Mouse (Mus musculus) hindbrain, embryonic 12.5 days (tissue): ENCODE measurements around the gene H2-Ob. TPM values are rescaled to one million over a fixed set of nuclear protein-coding genes. Genes with fewer than 3 reads are reported as not detected.

Source experiments
- ATAC-seq: fragments of 200-750 bp; cut with Nextera tagmentation; 2 replicates; pipeline ENCODE4 v1.8.0; 2017; ENCODE audit warnings: moderate TSS enrichment; ENCODE audit not compliant: low FRiP score
- H3K27ac ChIP-seq: fragments of 300-500 bp; sonication (generic); 2 replicates; pipeline ENCODE4 v1.5.1; 2016; ENCODE audit warnings: mild to moderate bottlenecking
- H3K27me3 ChIP-seq: fragments of 300-500 bp; sonication (generic); 2 replicates; pipeline ENCODE4 v1.6.1; 2016; ENCODE audit warnings: mild to moderate bottlenecking
- H3K36me3 ChIP-seq: fragments of 300-500 bp; sonication (generic); 2 replicates; pipeline ENCODE4 v1.6.1; 2016; ENCODE audit warnings: mild to moderate bottlenecking
- H3K4me1 ChIP-seq: fragments of 300-500 bp; sonication (generic); 2 replicates; pipeline ENCODE4 v1.6.1; 2016
- H3K4me2 ChIP-seq: fragments of 300-500 bp; sonication (generic); replicated peaks from 2 replicates; pipeline ENCODE4 v1.6.1; 2016; ENCODE audit warnings: mild to moderate bottlenecking
- H3K4me3 ChIP-seq: fragments of 300-500 bp; sonication (generic); 2 replicates; pipeline ENCODE4 v1.5.1; 2016; ENCODE audit warnings: mild to moderate bottlenecking
- H3K9ac ChIP-seq: fragments of 300-500 bp; sonication (generic); 2 replicates; pipeline ENCODE4 v1.6.1; 2016; ENCODE audit warnings: mild to moderate bottlenecking, moderate library complexity
- H3K9me3 ChIP-seq: fragments of 300-500 bp; sonication (generic); replicated peaks from 2 replicates; pipeline ENCODE4 v1.6.1; 2016; ENCODE audit warnings: mild to moderate bottlenecking
- WGBS: fragments of 180-500 bp; shearing (Covaris S2); methylation state at CpG from one replicate; pipeline ENCODE4 v1.1.7; 2016; 5-methylcytosine and 5-hydroxymethylcytosine counted together
- polyA plus RNA-seq: library from polyadenylated mRNA; unstranded; fragments of >200 nt; fragmentation: Nextera tagmentation; extraction: Ambion mirVana; gene quantifications from 2 replicates; pipeline ENCODE4 v1.2.1, GENCODE M21; 2016

H2-Ob gene
- polyA plus RNA-seq, 1 experiment from 2014 or later, result not detected

DNA sequence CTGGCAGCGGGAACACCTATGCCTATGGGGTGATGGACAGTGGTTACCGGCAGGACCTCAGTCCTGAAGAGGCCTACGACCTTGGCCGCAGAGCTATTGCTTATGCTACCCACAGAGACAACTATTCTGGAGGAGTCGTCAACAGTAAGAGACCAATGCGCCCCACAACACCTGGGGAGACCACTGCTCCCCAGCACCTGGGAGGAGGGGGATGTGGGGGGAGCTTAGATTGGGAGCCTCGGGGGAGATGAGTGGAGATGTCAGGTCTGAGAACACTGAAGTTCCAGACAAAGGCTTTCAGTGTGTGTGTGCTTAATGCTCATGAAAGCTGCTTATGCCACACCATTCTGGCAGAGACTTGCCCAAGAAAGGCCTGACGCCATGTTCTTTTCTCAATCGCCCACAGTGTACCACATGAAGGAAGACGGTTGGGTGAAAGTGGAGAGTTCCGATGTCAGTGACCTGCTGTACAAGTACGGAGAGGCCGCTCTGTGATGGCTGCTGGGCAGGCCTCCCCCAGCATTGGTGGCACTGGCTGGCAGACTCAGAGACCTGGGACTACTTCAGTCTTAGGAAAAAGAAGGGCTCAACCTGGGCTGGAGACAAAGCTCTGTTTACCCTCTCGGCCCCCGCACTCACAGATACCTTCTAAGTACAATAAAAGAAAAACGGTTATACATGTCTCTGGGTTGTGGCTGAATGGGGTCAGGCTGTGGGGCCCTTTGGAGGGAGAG, 37.8 kb upstream of the H2-Ob start:
- no peak overlapping the region for H3K4me2 ChIP-seq
- peaks cover 84% of the 10 kb centered on the region for H3K27me3 ChIP-seq
- H3K27ac ChIP-seq, result no peak overlapping the region
- H3K36me3 ChIP-seq, result no peaks in the 10 kb centered on the region
- H3K9me3 ChIP-seq, result no peaks in the 10 kb centered on the region
- H3K4me3 ChIP-seq, result no peak overlapping the region
- ATAC-seq, result no peak
- peaks cover 19% of the 10 kb centered on the region for H3K4me1 ChIP-seq
- no peak overlapping the region for H3K9ac ChIP-seq
- 84% methylated on average over 16 of the region's 16 CpGs for WGBS

DNA sequence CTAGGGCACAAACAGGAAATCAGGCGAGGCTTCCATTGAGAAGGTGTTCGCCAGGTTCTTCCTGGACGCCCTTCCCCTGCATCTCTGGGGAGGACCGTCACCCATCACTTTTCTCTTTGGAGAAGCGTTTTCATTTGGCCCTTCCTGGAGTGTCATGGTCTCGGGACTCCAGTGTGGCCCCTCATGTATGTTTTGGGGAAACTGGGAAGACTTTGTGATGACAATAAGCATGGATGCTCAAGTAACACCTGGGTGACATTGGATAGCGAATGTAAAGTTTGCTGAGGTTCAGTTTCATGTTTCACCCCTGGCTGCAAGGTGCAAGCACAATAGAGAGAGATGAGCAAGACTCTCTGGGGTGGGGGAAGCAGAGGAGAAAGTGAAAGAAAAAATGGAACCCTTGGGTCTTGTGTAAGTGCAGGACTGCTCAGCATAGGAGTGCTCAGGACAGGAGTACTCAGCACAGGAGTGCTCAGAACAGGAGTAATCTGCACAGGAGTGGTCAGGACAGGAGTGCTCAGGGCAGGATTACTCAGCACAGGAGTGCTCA, 37.1 kb upstream of the H2-Ob start:
- Histone ChIP-seq H3K4me1 (peaks cover 19% of the 10 kb centered on the region), H3K4me2 (no peak overlapping the region), H3K27me3 (peaks cover 84% of the 10 kb centered on the region), H3K4me3 (no peak overlapping the region), H3K9ac (no peak overlapping the region), H3K27ac (no peak overlapping the region), H3K9me3 (no peaks in the 10 kb centered on the region), H3K36me3 (no peaks in the 10 kb centered on the region)
- ATAC-seq, result no peak
- WGBS, result 69% methylated on average over 7 of the region's 7 CpGs

DNA sequence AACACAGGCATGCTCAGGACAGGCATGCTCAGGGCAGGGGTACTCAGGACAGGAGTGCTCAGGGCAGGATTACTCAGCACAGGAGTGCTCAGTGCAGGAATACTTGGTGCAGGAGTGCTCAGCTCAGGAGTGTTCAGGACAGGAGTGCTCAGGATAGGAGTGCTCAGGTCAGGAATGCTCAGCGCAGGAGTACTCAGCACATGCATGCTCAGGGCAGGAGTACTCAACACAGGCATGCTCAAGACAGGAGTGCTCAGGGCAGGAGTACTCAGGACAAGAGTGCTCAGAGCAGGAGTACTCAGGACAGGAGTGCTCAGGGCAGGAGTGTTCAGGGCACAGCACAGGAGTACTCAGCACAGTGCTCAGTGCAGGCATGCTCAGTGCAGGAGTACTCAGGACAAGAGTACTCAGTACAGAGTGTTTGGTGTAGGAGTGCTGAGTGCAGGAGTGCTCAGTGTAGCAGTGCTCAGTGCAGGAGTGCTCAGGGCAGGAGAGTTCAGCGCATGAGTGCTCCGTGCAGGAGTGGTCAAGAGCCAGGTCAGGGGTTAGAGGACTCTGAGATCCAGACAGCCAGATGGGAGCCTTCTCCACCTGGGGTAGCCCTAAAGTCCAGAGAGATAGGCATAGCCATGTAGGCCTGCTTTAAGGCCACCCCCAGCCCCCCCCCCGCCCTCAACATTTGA, 35.8 kb upstream of the H2-Ob start:
- ATAC-seq, result peak; percentile 62; the same call in 1 of the 2 replicates
- H3K9ac ChIP-seq, result no peak overlapping the region
- H3K36me3 ChIP-seq, result no peaks in the 10 kb centered on the region
- H3K4me3 ChIP-seq, result no peak overlapping the region
- H3K4me2 ChIP-seq, result no peak overlapping the region
- no peaks in the 10 kb centered on the region for H3K9me3 ChIP-seq
- 92% methylated on average over 4 of the region's 4 CpGs for WGBS
- H3K27ac ChIP-seq, result no peak overlapping the region
- H3K4me1 ChIP-seq, result peaks cover 12% of the 10 kb centered on the region
- H3K27me3 ChIP-seq, result peaks cover 77% of the 10 kb centered on the region

DNA sequence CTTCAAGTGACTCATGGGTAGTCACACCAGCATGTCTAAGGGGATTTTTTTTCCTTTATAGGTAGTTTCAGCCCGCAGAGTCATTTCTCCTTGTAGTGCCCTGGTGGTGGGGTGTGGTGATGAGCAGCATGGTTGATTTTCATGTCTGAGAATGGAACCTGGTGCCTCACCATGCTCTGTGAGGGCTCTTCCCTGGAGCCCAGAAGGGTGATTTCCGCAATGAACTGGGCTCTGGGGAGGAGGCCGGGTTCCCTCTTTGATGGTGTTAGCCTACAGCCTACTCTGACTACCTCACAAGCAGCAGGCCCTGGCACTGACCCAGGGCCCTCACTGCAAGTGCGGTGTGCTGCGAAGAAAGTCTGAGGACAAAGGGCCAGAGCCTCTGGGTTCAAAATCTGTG, 35.3 kb upstream of the H2-Ob start, which contains the start of gene Tap2:
Gene Tap2, plus strand, starts transcription at position 84 of the 400 bp plus-strand sequence.
- peak within 1 kb of the TSS; percentile 45 for H3K4me3 ChIP-seq
- peak within 1 kb of the TSS; percentile 94 for H3K4me2 ChIP-seq
- no peaks in the 10 kb centered on the region for H3K9me3 ChIP-seq
- WGBS, result 61% methylated on average over 5 of the region's 5 CpGs
- H3K27ac ChIP-seq, result no peak within 1 kb of the TSS
- ATAC-seq, result no peak
- H3K27me3 ChIP-seq, result peaks cover 74% of the 10 kb centered on the region
- H3K4me1 ChIP-seq, result peaks cover 7% of the 10 kb centered on the region
- no peaks in the 10 kb centered on the region for H3K36me3 ChIP-seq
- peak within 1 kb of the TSS; percentile 48 for H3K9ac ChIP-seq

DNA sequence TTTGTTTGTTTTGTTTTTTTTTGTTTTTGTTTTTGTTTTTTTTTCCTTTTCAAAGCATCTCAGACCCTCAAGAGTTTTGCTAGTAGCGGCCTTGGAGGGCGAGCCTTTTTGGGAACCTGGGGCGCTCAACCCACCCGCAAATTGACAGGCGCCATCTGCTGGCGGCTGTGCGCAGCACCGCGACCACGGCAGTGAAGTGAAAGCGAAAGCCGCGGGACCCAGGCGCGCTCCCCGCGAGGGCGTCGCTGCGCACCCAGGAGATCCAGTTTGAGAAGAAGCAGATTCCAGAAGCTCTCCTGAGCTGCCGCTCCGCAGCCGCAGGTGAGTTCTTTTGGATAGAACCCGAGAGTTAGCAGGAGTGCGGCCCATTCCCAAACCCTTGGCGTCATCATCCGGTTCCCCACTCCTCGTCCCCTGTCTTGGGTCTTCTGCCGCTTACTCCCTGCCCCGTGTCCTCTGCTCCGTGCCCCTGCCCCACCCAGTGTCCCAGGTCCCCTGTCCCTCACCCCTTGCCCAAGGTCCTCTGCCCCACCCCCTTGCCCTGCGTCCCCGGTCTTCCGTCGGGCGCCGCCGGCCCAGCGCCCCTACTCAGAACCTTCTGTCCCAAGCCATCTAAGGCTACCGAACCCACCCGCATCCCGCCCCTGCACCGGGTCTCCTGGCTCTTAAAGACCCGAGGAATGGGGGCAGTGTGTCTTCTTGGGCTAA, 34.2 kb upstream of the H2-Ob start:
- Histone ChIP-seq H3K36me3 (no peaks in the 10 kb centered on the region), H3K9ac (peak overlapping the region; percentile 48), H3K4me3 (peak overlapping the region; percentile 45), H3K4me1 (peaks cover 7% of the 10 kb centered on the region), H3K9me3 (no peaks in the 10 kb centered on the region), H3K27me3 (peaks cover 72% of the 10 kb centered on the region), H3K27ac (no peak overlapping the region), H3K4me2 (peak overlapping the region; percentile 94)
- ATAC-seq, result peak; percentile 39; the same call in 1 of the 2 replicates
- WGBS, result 1% methylated on average over 44 of the region's 44 CpGs

DNA sequence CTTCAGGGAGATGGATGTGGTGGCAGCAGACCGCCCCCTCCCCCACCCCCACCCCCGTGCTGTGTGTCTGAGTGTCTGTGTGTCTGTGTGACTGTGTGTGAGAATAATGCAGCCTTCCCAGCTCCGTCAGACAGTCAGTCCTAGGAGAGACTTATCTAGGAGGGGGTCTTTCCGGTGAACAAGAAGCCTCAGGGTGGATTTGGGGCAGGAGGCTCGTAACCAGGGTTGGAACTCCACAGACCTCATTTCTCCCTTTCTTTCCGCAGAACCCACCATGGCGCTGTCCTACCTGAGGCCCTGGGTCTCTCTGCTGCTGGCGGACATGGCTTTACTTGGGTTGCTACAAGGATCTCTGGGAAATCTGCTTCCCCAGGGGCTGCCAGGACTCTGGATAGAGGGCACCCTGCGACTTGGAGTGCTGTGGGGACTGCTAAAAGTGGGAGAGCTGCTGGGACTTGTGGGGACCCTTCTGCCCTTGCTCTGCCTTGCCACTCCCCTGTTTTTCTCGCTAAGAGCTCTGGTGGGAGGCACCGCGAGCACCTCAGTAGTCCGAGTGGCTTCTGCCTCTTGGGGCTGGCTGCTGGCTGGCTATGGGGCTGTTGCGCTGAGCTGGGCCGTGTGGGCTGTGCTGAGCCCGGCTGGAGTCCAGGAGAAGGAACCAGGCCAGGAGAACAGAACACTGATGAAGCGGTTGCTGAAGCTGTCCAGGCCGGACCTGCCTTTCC, 33.5 kb upstream of the H2-Ob start:
- peak overlapping the region; percentile 48 for H3K9ac ChIP-seq
- H3K27ac ChIP-seq, result no peak overlapping the region
- WGBS, result 15% methylated on average over 18 of the region's 18 CpGs
- H3K4me2 ChIP-seq, result peak overlapping the region; percentile 94
- no peaks in the 10 kb centered on the region for H3K36me3 ChIP-seq
- H3K4me3 ChIP-seq, result peak overlapping the region; percentile 45
- peaks cover 67% of the 10 kb centered on the region for H3K27me3 ChIP-seq
- ATAC-seq, result no peak
- no peaks in the 10 kb centered on the region for H3K9me3 ChIP-seq
- peaks cover 7% of the 10 kb centered on the region for H3K4me1 ChIP-seq

DNA sequence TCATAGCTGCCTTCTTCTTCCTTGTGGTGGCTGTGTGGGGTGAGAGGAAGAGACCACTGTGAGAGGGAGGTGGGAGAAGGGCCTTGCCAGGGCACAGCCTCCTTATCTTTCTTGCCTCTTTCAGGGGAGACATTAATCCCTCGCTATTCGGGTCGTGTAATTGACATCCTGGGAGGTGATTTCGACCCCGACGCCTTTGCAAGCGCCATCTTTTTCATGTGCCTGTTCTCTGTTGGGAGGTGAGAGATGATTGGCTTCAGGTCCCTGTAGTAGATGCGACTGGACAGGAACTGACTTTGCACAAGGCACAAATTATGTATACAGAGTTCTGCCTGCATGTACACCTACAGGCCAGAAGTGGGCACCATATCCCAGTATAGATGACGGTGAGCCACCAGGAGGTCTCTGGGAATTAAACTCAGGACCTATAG, 32.9 kb upstream of the H2-Ob start:
- Histone ChIP-seq H3K36me3 (no peaks in the 10 kb centered on the region), H3K9me3 (no peaks in the 10 kb centered on the region), H3K4me3 (no peak overlapping the region), H3K9ac (no peak overlapping the region), H3K27ac (no peak overlapping the region), H3K4me1 (peaks cover 7% of the 10 kb centered on the region), H3K4me2 (no peak overlapping the region), H3K27me3 (peaks cover 69% of the 10 kb centered on the region)
- WGBS, result 27% methylated on average over 9 of the region's 9 CpGs
- ATAC-seq, result no peak

DNA sequence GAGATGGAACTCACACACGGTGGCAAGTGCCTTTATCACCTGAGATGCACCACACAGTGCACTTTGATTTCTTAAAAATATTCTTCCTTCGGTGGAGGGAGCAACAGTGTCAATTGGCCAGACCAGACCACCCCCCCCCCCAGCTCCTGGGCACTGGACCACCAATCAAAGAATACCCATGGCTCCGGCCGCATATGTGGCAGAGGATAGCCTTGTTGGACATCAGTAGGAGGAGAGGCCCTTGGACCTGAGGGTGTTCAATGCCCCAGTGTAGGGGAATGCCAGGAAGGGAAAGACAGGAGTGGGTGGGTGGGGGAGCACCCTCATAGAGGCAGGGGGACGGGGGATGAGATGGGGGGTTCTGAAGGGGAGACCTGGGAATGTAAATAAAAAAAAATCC, 32.0 kb upstream of the H2-Ob start:
- H3K27me3 ChIP-seq, result peaks cover 69% of the 10 kb centered on the region
- ATAC-seq, result no peak
- peaks cover 8% of the 10 kb centered on the region for H3K4me1 ChIP-seq
- no peaks in the 10 kb centered on the region for H3K36me3 ChIP-seq
- no peaks in the 10 kb centered on the region for H3K9me3 ChIP-seq
- no peak overlapping the region for H3K4me3 ChIP-seq
- WGBS, result 86% methylated on average over 5 of the region's 5 CpGs
- no peak overlapping the region for H3K27ac ChIP-seq
- no peak overlapping the region for H3K9ac ChIP-seq
- H3K4me2 ChIP-seq, result no peak overlapping the region

DNA sequence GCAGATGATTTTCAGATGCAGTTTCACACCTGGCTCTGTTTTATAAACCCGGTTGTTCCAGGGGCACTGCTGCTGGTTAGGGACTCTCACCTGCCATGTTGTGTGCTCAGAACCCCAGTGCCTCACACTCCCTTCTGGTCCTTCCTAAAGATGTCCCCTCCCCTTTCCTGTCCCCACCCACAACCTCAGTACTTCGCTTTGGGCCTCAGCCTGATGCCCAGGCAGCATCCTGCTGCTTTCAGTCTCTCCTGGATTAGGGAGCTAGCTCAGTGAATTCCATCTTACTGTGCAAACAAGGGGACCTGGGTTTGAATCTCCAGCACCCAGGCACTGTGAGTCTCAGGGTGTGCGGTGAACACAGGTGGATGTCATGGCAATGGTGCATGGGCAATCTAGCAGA, 31.2 kb upstream of the H2-Ob start:
- 61% methylated on average over 3 of the region's 3 CpGs for WGBS
- no peak for ATAC-seq
- H3K27me3 ChIP-seq, result peaks cover 75% of the 10 kb centered on the region
- no peak overlapping the region for H3K4me2 ChIP-seq
- no peak overlapping the region for H3K27ac ChIP-seq
- peaks cover 10% of the 10 kb centered on the region for H3K4me1 ChIP-seq
- H3K9ac ChIP-seq, result no peak overlapping the region
- H3K4me3 ChIP-seq, result no peak overlapping the region
- H3K36me3 ChIP-seq, result no peaks in the 10 kb centered on the region
- no peaks in the 10 kb centered on the region for H3K9me3 ChIP-seq

DNA sequence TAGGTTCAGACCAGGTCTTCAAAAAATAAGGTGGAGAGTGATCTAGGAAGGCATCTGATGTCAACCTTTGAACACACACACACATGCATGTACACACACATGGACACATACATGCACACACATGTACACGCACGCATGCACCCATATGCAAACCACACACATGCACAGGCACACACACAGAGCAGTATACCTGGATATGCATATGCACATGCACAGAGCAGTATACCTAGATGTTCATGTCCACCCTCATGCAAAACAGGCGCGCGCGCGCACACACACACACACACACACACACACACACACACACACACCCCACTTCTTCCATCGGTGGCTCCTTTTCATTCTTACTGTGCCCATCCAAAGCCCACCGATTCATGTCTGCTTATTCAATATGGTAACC, 30.8 kb upstream of the H2-Ob start:
- no peak for ATAC-seq
- Histone ChIP-seq H3K27ac (no peak overlapping the region), H3K36me3 (no peaks in the 10 kb centered on the region), H3K4me2 (no peak overlapping the region), H3K4me3 (no peak overlapping the region), H3K9me3 (no peaks in the 10 kb centered on the region), H3K9ac (no peak overlapping the region), H3K4me1 (peaks cover 10% of the 10 kb centered on the region), H3K27me3 (peaks cover 77% of the 10 kb centered on the region)
- 96% methylated on average over 9 of the region's 9 CpGs for WGBS

DNA sequence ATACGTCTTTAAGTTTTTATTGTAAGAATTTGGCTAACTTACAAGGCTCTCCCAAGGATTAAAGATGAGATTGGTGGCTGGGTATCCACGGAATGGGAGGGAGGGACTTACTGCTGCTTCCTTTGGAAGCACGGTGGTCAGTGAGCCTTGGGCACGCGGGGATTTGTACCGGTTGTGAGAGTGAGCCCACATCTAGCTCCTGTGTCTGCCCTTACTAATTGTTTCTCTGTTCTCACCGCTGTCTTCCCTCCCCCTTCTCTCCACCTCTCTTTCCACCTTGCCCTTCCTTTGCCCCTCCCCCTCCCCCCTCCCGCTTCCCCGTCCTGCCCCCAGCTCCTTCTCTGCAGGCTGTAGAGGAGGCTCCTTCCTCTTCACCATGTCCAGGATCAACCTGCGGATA, 30.3 kb upstream of the H2-Ob start:
- no peak overlapping the region for H3K9ac ChIP-seq
- H3K36me3 ChIP-seq, result no peaks in the 10 kb centered on the region
- ATAC-seq, result no peak
- H3K4me3 ChIP-seq, result no peak overlapping the region
- WGBS, result 23% methylated on average over 10 of the region's 10 CpGs
- no peak overlapping the region for H3K27ac ChIP-seq
- H3K4me2 ChIP-seq, result no peak overlapping the region
- peaks cover 77% of the 10 kb centered on the region for H3K27me3 ChIP-seq
- H3K9me3 ChIP-seq, result no peaks in the 10 kb centered on the region
- peaks cover 10% of the 10 kb centered on the region for H3K4me1 ChIP-seq

DNA sequence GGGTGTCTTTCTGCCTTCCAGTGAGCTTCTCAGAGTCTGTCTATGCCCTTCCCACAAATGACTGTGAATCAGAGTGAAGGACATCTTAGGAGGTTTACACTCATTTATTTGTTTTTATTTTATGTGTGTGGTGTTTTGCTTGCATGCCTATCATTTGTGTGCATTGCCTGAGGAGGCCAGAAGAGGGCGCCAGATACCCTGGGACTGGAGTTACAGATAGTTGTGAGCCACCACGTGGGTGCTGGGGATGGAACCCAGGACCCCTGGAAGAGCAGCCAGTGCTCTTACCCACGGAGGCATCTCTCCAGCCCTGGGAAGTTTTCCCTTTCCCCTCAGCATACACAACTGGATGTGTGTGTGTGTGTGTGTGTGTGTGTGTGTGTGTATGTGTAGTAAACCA, 29.0 kb upstream of the H2-Ob start:
- H3K27ac ChIP-seq, result no peak overlapping the region
- no peaks in the 10 kb centered on the region for H3K9me3 ChIP-seq
- no peak overlapping the region for H3K4me3 ChIP-seq
- no peaks in the 10 kb centered on the region for H3K36me3 ChIP-seq
- no peak overlapping the region for H3K4me2 ChIP-seq
- H3K4me1 ChIP-seq, result peaks cover 9% of the 10 kb centered on the region
- no peak for ATAC-seq
- no peak overlapping the region for H3K9ac ChIP-seq
- 51% methylated on average over 3 of the region's 3 CpGs for WGBS
- H3K27me3 ChIP-seq, result peaks cover 81% of the 10 kb centered on the region
